Comparison of ENCODE assay signal across 9 mouse cellular contexts in genomic region chr11:79267171-79267570, GRCm38 (mm10). TPM values are rescaled to one million over a fixed set of nuclear protein-coding genes. Genes with fewer than 3 reads are reported as not detected.
DNase-seq lines count a peak whose midpoint lies in the region; ATAC-seq and TF ChIP-seq lines count a peak whose summit lies in the region.
"Had no signal": no experiment of that assay in that cellular context is flagged by ENCODE, and none has a peak within 500 bp of the region (broad histone marks: within the 10 kb centered on the region; RNA-seq: fewer than 3 reads in every experiment).

No protein-coding gene starts in this region.

- intact Hi-C loops in left cerebral cortex, postnatal 14 days (cut with DNase I): no loop called here
- intact Hi-C loops in gastrocnemius, adult 2 months (cut with DNase I): no loop called here

- no peaks in the 10 kb centered on the region for H3K36me3 ChIP-seq in kidney, embryonic 16.5 days (ENCODE audit: insufficient read depth, low read length)
- H3K36me3 ChIP-seq in midbrain, embryonic 10.5 days: no peaks in the 10 kb centered on the region

- H3K4me2 ChIP-seq in kidney, embryonic 16.5 days (replicated peaks; ENCODE audit: low read depth, low read length): no peak overlapping the region

- no peaks in the 10 kb centered on the region for H3K27me3 ChIP-seq in kidney, embryonic 16.5 days (ENCODE audit: insufficient read depth, low read length)
- H3K27me3 ChIP-seq in midbrain, embryonic 10.5 days (ENCODE audit: low read depth, poor library complexity, severe bottlenecking): no peaks in the 10 kb centered on the region

- DNase-seq in left cerebral cortex, postnatal 14 days (ENCODE audit: low spot score in 2 of 2): peak; percentile 5 to 32
- no peak for DNase-seq in left cerebral cortex, adult 18-20 months (ENCODE audit: low spot score in 2 of 2)
- peak; percentile 41 for DNase-seq in gastrocnemius, adult 2 months
- DNase-seq in lung, postnatal 10 days: peak; percentile 74
- no peak for DNase-seq in embryo, embryonic 9.5 days (ENCODE audit: extremely low spot score)
- DNase-seq in midbrain, embryonic 10.5 days (ENCODE audit: low spot score): no peak
- DNase-seq in adrenal gland, postnatal 25 days: no peak

- H3K9me3 ChIP-seq in kidney, embryonic 16.5 days (ENCODE audit: low read length): 0 out of 2 replicates have a peak, but pooled peaks cover under 1% of the 10 kb centered on the region
- H3K9me3 ChIP-seq in midbrain, embryonic 10.5 days (replicated peaks): no peaks in the 10 kb centered on the region

- WGBS in kidney, embryonic 16.5 days: 6% methylated on average over 1 of the region's 1 CpGs
- 67% methylated on average over 1 of the region's 1 CpGs for WGBS in midbrain, embryonic 10.5 days

- peak overlapping the region; percentile 63 for H3K27ac ChIP-seq in gastrocnemius, adult 2 months
- H3K27ac ChIP-seq in kidney, embryonic 16.5 days (ENCODE audit: low read length): peak overlapping the region; percentile 56; the same call in 1 of the 2 replicates
- H3K27ac ChIP-seq in midbrain, embryonic 10.5 days (replicated peaks): no peak overlapping the region
- H3K27ac ChIP-seq: macrophage had no signal

- H3K9ac ChIP-seq in kidney, embryonic 16.5 days (replicated peaks; ENCODE audit: low read length): no peak overlapping the region; the same call in 1 of the 2 replicates

- H3K4me3 ChIP-seq in gastrocnemius, adult 2 months: no peak overlapping the region
- no peak overlapping the region for H3K4me3 ChIP-seq in kidney, embryonic 16.5 days (ENCODE audit: low read length)
- H3K4me3 ChIP-seq in midbrain, embryonic 10.5 days: no peak overlapping the region

- TF ChIP-seq CTCF in gastrocnemius, adult 2 months (IDR thresholded peaks at IDR 0.05): no peak

- ATAC-seq in kidney, embryonic 16.5 days (ENCODE audit: low FRiP score, low TSS enrichment): no peak

- peaks cover 8% of the 10 kb centered on the region for H3K4me1 ChIP-seq in kidney, embryonic 16.5 days (ENCODE audit: insufficient read depth, low read length)
- no peaks in the 10 kb centered on the region for H3K4me1 ChIP-seq in midbrain, embryonic 10.5 days

RNA-seq across cellular contexts. Expression of gene Wsb1, which starts 12.7 kb away (rescaled TPM):
- 10 to 100 TPM; 60.8 to 75.4 TPM for total RNA-seq in left cerebral cortex, postnatal 14 days (2021)
- 10 to 100 TPM; 81.2 to 81.9 TPM for total RNA-seq in left cerebral cortex, adult 18-20 months (2021)
- total RNA-seq in gastrocnemius, adult 2 months (2021): 10 to 100 TPM in 1 of 2 experiments, 1 to 10 TPM in 1; 7.2 to 14.3 TPM
- 366 and 377 TPM in 2 replicates for polyA plus RNA-seq in kidney, embryonic 16.5 days (2015; fragmentation: Nextera tagmentation; extraction: Ambion mirVana)
- 253 and 339 TPM in 2 replicates for polyA plus RNA-seq in midbrain, embryonic 10.5 days (2016; fragmentation: Nextera tagmentation; extraction: Ambion mirVana)
- 36.4 and 56.3 TPM in 2 replicates for total RNA-seq in adrenal gland, postnatal 25 days (2021)

RNA-seq across cellular contexts. Expression of gene Gm9964, which starts 29.5 kb away (rescaled TPM):
- 1 to 10 TPM in 1 of 2 experiments, under 1 TPM in 1; 0.68 to 1.3 TPM for total RNA-seq in left cerebral cortex, postnatal 14 days (2021)
- under 1 TPM in 1 of 2 experiments, not detected in 1; 0.49 TPM for total RNA-seq in left cerebral cortex, adult 18-20 months (2021)
- total RNA-seq in gastrocnemius, adult 2 months (2021): not detected
- not detected in 2 replicates for polyA plus RNA-seq in kidney, embryonic 16.5 days (2015; fragmentation: Nextera tagmentation; extraction: Ambion mirVana)
- not detected in 2 replicates for polyA plus RNA-seq in midbrain, embryonic 10.5 days (2016; fragmentation: Nextera tagmentation; extraction: Ambion mirVana)
- not detected in 2 replicates for total RNA-seq in adrenal gland, postnatal 25 days (2021)
- polyA plus RNA-seq: macrophage had no signal

Comparison
In these comparisons a context has a peak if more than half of its experiments do, and no peak if none do; other contexts are left out.
1. DNase-seq: peak in left cerebral cortex, postnatal 14 days (2 of 2), gastrocnemius, adult 2 months (single experiment) and lung, postnatal 10 days (single experiment); none in left cerebral cortex, adult 18-20 months (0 of 2), embryo, embryonic 9.5 days (single experiment), midbrain, embryonic 10.5 days (single experiment) and adrenal gland, postnatal 25 days (single experiment).